Mouse (Mus musculus): ENCODE data around the gene Camk1d. TPM values are rescaled to one million over a fixed set of nuclear protein-coding genes. Genes with fewer than 3 reads are reported as not detected.

Gene Camk1d
- polyA plus RNA-seq, 1 experiment from 2014 or later, result 5.2 TPM

- no peaks in the 10 kb centered on the region for H3K27me3 ChIP-seq
- no peaks in the 10 kb centered on the region for H3K9me3 ChIP-seq
- no peak overlapping the region for H3K4me3 ChIP-seq
- H3K4me1 ChIP-seq, result peaks cover 19% of the 10 kb centered on the region
- ATAC-seq (ENCODE audit: insufficient number of reproducible peaks, insufficient read depth, low FRiP score, low TSS enrichment, low read depth), result no peak
- peak overlapping the region; percentile 69 for H3K27ac ChIP-seq
- no peaks in the 10 kb centered on the region for H3K36me3 ChIP-seq
- peak overlapping the region; percentile 31; the same call in 1 of the 2 replicates for H3K4me2 ChIP-seq
- WGBS, result 64% methylated on average over 8 of the region's 8 CpGs
- H3K9ac ChIP-seq, result no peak overlapping the region
Measured at GRCm38 (mm10) chr2:5676786-5677185, 37.5 kb downstream of the Camk1d start.

GRCm38 (mm10) chr2:5676143-5676483, 38.2 kb downstream of the Camk1d start:
- no peaks in the 10 kb centered on the region for H3K27me3 ChIP-seq
- H3K4me1 ChIP-seq, result peaks cover 19% of the 10 kb centered on the region
- H3K9me3 ChIP-seq, result no peaks in the 10 kb centered on the region
- peak overlapping the region; percentile 69 for H3K27ac ChIP-seq
- no peak overlapping the region for H3K4me3 ChIP-seq
- WGBS, result 31% methylated on average over 9 of the region's 9 CpGs
- no peak overlapping the region for H3K9ac ChIP-seq
- no peaks in the 10 kb centered on the region for H3K36me3 ChIP-seq
- ATAC-seq (ENCODE audit: insufficient number of reproducible peaks, insufficient read depth, low FRiP score, low TSS enrichment, low read depth), result no peak
- H3K4me2 ChIP-seq, result peak overlapping the region; percentile 31

GRCm38 (mm10) chr2:5675431-5676142, 38.7 kb downstream of the Camk1d start:
- WGBS, result 75% methylated on average over 12 of the region's 12 CpGs
- Histone ChIP-seq H3K4me3 (no peak overlapping the region), H3K9me3 (no peaks in the 10 kb centered on the region), H3K36me3 (no peaks in the 10 kb centered on the region), H3K4me1 (peaks cover 19% of the 10 kb centered on the region), H3K4me2 (peak overlapping the region; percentile 31), H3K27ac (peak overlapping the region; percentile 69), H3K27me3 (no peaks in the 10 kb centered on the region), H3K9ac (no peak overlapping the region)
- no peak for ATAC-seq (ENCODE audit: insufficient number of reproducible peaks, insufficient read depth, low FRiP score, low TSS enrichment, low read depth)

GRCm38 (mm10) chr2:5674512-5674911, 39.8 kb downstream of the Camk1d start:
- Histone ChIP-seq H3K4me2 (no peak overlapping the region), H3K9me3 (no peaks in the 10 kb centered on the region), H3K4me1 (peaks cover 19% of the 10 kb centered on the region), H3K27me3 (no peaks in the 10 kb centered on the region), H3K4me3 (no peak overlapping the region), H3K27ac (no peak overlapping the region), H3K36me3 (no peaks in the 10 kb centered on the region), H3K9ac (no peak overlapping the region)
- WGBS, result 91% methylated on average over 9 of the region's 9 CpGs
- ATAC-seq (ENCODE audit: insufficient number of reproducible peaks, insufficient read depth, low FRiP score, low TSS enrichment, low read depth), result no peak

- Histone ChIP-seq H3K4me2 (no peak overlapping the region), H3K9me3 (no peaks in the 10 kb centered on the region), H3K4me3 (no peak overlapping the region), H3K27ac (no peak overlapping the region), H3K27me3 (no peaks in the 10 kb centered on the region), H3K36me3 (no peaks in the 10 kb centered on the region), H3K9ac (no peak overlapping the region), H3K4me1 (peaks cover 19% of the 10 kb centered on the region)
- WGBS, result 86% methylated on average over 6 of the region's 6 CpGs
- ATAC-seq (ENCODE audit: insufficient number of reproducible peaks, insufficient read depth, low FRiP score, low TSS enrichment, low read depth), result no peak
Measured at GRCm38 (mm10) chr2:5673816-5674215, 40.5 kb downstream of the Camk1d start.

GRCm38 (mm10) chr2:5672906-5673589, 41.3 kb downstream of the Camk1d start:
- Histone ChIP-seq H3K27ac (0 out of 2 replicates have a peak overlapping the region, but pooled peaks have one; percentile 40), H3K27me3 (no peaks in the 10 kb centered on the region), H3K4me1 (peaks cover 19% of the 10 kb centered on the region), H3K9me3 (no peaks in the 10 kb centered on the region), H3K36me3 (no peaks in the 10 kb centered on the region), H3K9ac (no peak overlapping the region), H3K4me2 (no peak overlapping the region), H3K4me3 (no peak overlapping the region)
- 52% methylated on average over 7 of the region's 7 CpGs for WGBS
- ATAC-seq (ENCODE audit: insufficient number of reproducible peaks, insufficient read depth, low FRiP score, low TSS enrichment, low read depth), result no peak

GRCm38 (mm10) chr2:5670146-5670545, 44.2 kb downstream of the Camk1d start:
- WGBS, result 86% methylated on average over 10 of the region's 10 CpGs

GRCm38 (mm10) chr2:5669498-5670040, 44.7 kb downstream of the Camk1d start:
- no peaks in the 10 kb centered on the region for H3K4me1 ChIP-seq
- H3K27me3 ChIP-seq, result no peaks in the 10 kb centered on the region
- H3K36me3 ChIP-seq, result no peaks in the 10 kb centered on the region
- H3K27ac ChIP-seq, result no peak overlapping the region
- ATAC-seq (ENCODE audit: insufficient number of reproducible peaks, insufficient read depth, low FRiP score, low TSS enrichment, low read depth), result no peak
- no peak overlapping the region for H3K4me3 ChIP-seq
- H3K9me3 ChIP-seq, result no peaks in the 10 kb centered on the region
- H3K9ac ChIP-seq, result no peak overlapping the region
- WGBS, result 73% methylated on average over 15 of the region's 15 CpGs
- H3K4me2 ChIP-seq, result no peak overlapping the region

More at GRCm38 (mm10) chr2:5670146-5670545, 44.2 kb downstream of the Camk1d start:
- H3K4me2 ChIP-seq, result no peak overlapping the region
- no peaks in the 10 kb centered on the region for H3K36me3 ChIP-seq
- no peaks in the 10 kb centered on the region for H3K9me3 ChIP-seq
- no peaks in the 10 kb centered on the region for H3K27me3 ChIP-seq
- H3K4me3 ChIP-seq, result no peak overlapping the region
- ATAC-seq (ENCODE audit: insufficient number of reproducible peaks, insufficient read depth, low FRiP score, low TSS enrichment, low read depth), result no peak
- no peak overlapping the region for H3K9ac ChIP-seq
- H3K4me1 ChIP-seq, result no peaks in the 10 kb centered on the region
- no peak overlapping the region for H3K27ac ChIP-seq

GRCm38 (mm10) chr2:5668940-5669339, 45.4 kb downstream of the Camk1d start:
- no peaks in the 10 kb centered on the region for H3K27me3 ChIP-seq
- no peak overlapping the region for H3K9ac ChIP-seq
- H3K36me3 ChIP-seq, result no peaks in the 10 kb centered on the region
- ATAC-seq (ENCODE audit: insufficient number of reproducible peaks, insufficient read depth, low FRiP score, low TSS enrichment, low read depth), result no peak
- H3K9me3 ChIP-seq, result no peaks in the 10 kb centered on the region
- no peak overlapping the region for H3K27ac ChIP-seq
- no peak overlapping the region for H3K4me2 ChIP-seq
- 81% methylated on average over 4 of the region's 4 CpGs for WGBS
- H3K4me1 ChIP-seq, result no peaks in the 10 kb centered on the region
- no peak overlapping the region for H3K4me3 ChIP-seq

GRCm38 (mm10) chr2:5663499-5663898, 50.8 kb downstream of the Camk1d start:
- no peaks in the 10 kb centered on the region for H3K4me1 ChIP-seq
- ATAC-seq (ENCODE audit: insufficient number of reproducible peaks, insufficient read depth, low FRiP score, low TSS enrichment, low read depth), result no peak
- no peak overlapping the region for H3K9ac ChIP-seq
- no peaks in the 10 kb centered on the region for H3K36me3 ChIP-seq
- no peak overlapping the region for H3K27ac ChIP-seq
- no peak overlapping the region for H3K4me3 ChIP-seq
- H3K4me2 ChIP-seq, result no peak overlapping the region
- H3K27me3 ChIP-seq, result no peaks in the 10 kb centered on the region
- H3K9me3 ChIP-seq, result no peaks in the 10 kb centered on the region
- WGBS, result 93% methylated on average over 9 of the region's 9 CpGs

GRCm38 (mm10) chr2:5661946-5662345, 52.4 kb downstream of the Camk1d start:
- no peak overlapping the region for H3K27ac ChIP-seq
- 44% methylated on average over 5 of the region's 5 CpGs for WGBS
- H3K4me3 ChIP-seq, result no peak overlapping the region
- no peaks in the 10 kb centered on the region for H3K36me3 ChIP-seq
- H3K4me2 ChIP-seq, result no peak overlapping the region
- no peak overlapping the region for H3K9ac ChIP-seq
- no peak for ATAC-seq (ENCODE audit: insufficient number of reproducible peaks, insufficient read depth, low FRiP score, low TSS enrichment, low read depth)
- H3K9me3 ChIP-seq, result no peaks in the 10 kb centered on the region
- no peaks in the 10 kb centered on the region for H3K27me3 ChIP-seq
- no peaks in the 10 kb centered on the region for H3K4me1 ChIP-seq

- H3K4me1 ChIP-seq, result no peaks in the 10 kb centered on the region
- no peak for ATAC-seq (ENCODE audit: insufficient number of reproducible peaks, insufficient read depth, low FRiP score, low TSS enrichment, low read depth)
- H3K4me2 ChIP-seq, result no peak overlapping the region
- no peaks in the 10 kb centered on the region for H3K27me3 ChIP-seq
- no peak overlapping the region for H3K27ac ChIP-seq
- H3K36me3 ChIP-seq, result no peaks in the 10 kb centered on the region
- no peak overlapping the region for H3K9ac ChIP-seq
- WGBS, result 83% methylated on average over 3 of the region's 3 CpGs
- H3K9me3 ChIP-seq, result no peaks in the 10 kb centered on the region
- no peak overlapping the region for H3K4me3 ChIP-seq
Measured at GRCm38 (mm10) chr2:5658000-5658399, 56.3 kb downstream of the Camk1d start.
